Mouse (Mus musculus) liver, embryonic 13.5 days (tissue): ENCODE measurements around the gene Brdt. TPM values are rescaled to one million over a fixed set of nuclear protein-coding genes. Genes with fewer than 3 reads are reported as not detected.

ENCODE experiments used
- ATAC-seq: fragments of 200-750 bp; cut with Nextera tagmentation; 2 replicates; pipeline ENCODE4 v1.8.0; 2017; ENCODE audit warnings: low read depth, mild to moderate bottlenecking, moderate number of reproducible peaks, moderate library complexity
- DNase-seq: peaks from one replicate; pipeline ENCODE4 v3.0.0; 2022
- H3K27ac ChIP-seq: fragments of 300-500 bp; sonication (generic); 2 replicates; pipeline ENCODE4 v1.5.1; 2015; ENCODE audit warnings: moderate library complexity, mild to moderate bottlenecking, inconsistent platforms
- H3K27me3 ChIP-seq: fragments of 300-500 bp; sonication (generic); 2 replicates; pipeline ENCODE4 v1.6.1; 2015; ENCODE audit warnings: mild to moderate bottlenecking, inconsistent platforms
- H3K36me3 ChIP-seq: fragments of 300-500 bp; sonication (generic); 2 replicates; pipeline ENCODE4 v1.6.1; 2015; ENCODE audit warnings: mild to moderate bottlenecking, inconsistent platforms
- H3K4me1 ChIP-seq: fragments of 300-500 bp; sonication (generic); replicated peaks from 2 replicates; pipeline ENCODE4 v1.6.1; 2015; ENCODE audit warnings: inconsistent platforms
- H3K4me2 ChIP-seq: fragments of 300-500 bp; sonication (generic); 2 replicates; pipeline ENCODE4 v1.6.1; 2015; ENCODE audit warnings: inconsistent platforms, mild to moderate bottlenecking, moderate library complexity
- H3K4me3 ChIP-seq: fragments of 300-500 bp; sonication (generic); replicated peaks from 2 replicates; pipeline ENCODE4 v1.5.1; 2015; ENCODE audit warnings: mild to moderate bottlenecking, inconsistent platforms
- H3K9ac ChIP-seq: fragments of 300-500 bp; sonication (generic); 2 replicates; pipeline ENCODE4 v1.6.1; 2015; ENCODE audit warnings: mild to moderate bottlenecking, inconsistent platforms
- H3K9me3 ChIP-seq: fragments of 300-500 bp; sonication (generic); replicated peaks from 2 replicates; pipeline ENCODE4 v1.6.1; 2016; ENCODE audit warnings: inconsistent platforms
- WGBS: fragments of 180-500 bp; shearing (Covaris S2); methylation state at CpG from one replicate; pipeline ENCODE4 v1.1.7; 2015; ENCODE audit not compliant: insufficient replicate concordance; 5-methylcytosine and 5-hydroxymethylcytosine counted together
- polyA plus RNA-seq: library from polyadenylated mRNA; unstranded; fragments of >200 nt; fragmentation: Nextera tagmentation; extraction: Ambion mirVana; gene quantifications from 2 replicates; pipeline ENCODE4 v1.2.1, GENCODE M21; 2015

The Brdt gene
- polyA plus RNA-seq, 1 experiment from 2014 or later, result 0.18 TPM

DNA sequence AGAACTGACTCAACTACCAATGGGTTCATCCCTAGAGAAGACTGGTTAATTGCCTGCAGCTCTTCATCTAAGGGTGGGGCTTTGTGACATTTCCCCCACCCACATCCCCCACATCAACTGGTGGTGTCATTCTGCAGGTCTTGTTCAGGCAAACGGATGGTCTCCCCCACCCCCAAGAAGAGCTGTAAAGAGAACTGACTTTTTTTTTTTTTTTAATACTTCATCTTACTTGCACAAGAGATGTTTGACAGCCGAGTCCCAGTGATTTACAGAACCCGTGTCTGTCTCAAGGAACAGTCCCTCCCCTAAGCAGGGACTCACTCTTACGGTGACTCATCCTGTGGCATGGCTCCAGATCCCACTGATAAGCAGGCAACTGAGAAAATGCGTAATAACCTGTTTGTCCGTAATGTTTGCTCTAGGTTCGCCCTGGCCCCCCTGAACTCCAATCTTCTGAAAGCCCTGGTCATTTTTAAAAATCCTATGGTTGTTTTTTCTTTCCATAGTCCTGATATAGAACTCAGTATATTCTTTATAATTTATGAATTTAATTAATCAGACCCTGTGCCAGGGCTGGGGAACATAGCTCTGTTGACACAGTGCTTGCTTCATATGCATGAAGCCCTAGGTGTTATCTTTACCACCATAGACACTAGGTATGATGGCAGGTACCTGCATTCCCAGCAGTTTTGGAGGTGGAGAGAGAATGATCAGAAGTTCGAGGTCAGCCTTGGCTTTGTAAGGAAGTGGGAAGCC is 35.7 kb upstream of the Brdt start:
- H3K27me3 ChIP-seq, result peaks cover 11% of the 10 kb centered on the region
- H3K9me3 ChIP-seq, result no peaks in the 10 kb centered on the region
- H3K9ac ChIP-seq, result no peak overlapping the region
- H3K4me2 ChIP-seq, result no peak overlapping the region
- peaks cover 14% of the 10 kb centered on the region for H3K4me1 ChIP-seq
- H3K4me3 ChIP-seq, result no peak overlapping the region
- WGBS, result 25% methylated on average over 8 of the region's 8 CpGs
- H3K27ac ChIP-seq, result no peak overlapping the region
- no peak for ATAC-seq
- H3K36me3 ChIP-seq, result no peaks in the 10 kb centered on the region
- no peak for DNase-seq

DNA sequence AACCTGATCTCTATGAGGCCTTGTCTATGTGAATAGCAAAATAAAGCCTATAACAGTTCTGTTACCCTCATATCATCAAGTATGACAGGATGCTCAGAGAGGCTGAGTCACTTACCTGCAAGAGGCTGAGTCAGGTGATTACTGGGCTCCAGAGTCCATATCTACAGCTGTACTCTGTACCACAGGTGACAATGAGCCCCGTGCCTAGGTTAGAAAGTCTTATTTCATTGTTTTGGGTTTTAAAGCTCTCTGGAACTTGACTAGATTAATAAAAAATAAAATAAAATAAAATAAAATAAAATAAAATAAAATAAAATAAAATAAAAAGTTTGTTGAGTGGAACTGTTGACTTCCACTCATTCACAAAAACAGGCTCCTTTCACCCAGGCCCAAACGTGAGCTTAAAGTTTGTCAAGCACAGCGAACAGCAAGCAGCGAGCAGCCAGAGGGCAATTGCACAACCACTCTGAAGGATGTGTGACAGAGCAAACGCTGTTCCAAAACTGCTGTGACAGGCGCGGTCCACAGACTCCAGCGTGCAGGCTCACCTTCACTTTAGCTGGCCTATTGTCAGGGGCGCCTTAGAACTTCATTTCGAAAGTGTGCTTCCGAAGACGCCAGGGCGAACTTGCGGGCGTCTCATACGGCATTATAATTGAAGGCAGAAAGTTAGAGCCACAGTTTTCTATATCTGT is 35.0 kb upstream of the Brdt start:
- H3K4me1 ChIP-seq, result peaks cover 14% of the 10 kb centered on the region
- no peaks in the 10 kb centered on the region for H3K36me3 ChIP-seq
- no peak overlapping the region for H3K4me2 ChIP-seq
- H3K9me3 ChIP-seq, result no peaks in the 10 kb centered on the region
- no peak overlapping the region for H3K27ac ChIP-seq
- ATAC-seq, result no peak
- no peak overlapping the region for H3K4me3 ChIP-seq
- peaks cover 5% of the 10 kb centered on the region; the same call in 1 of the 2 replicates for H3K27me3 ChIP-seq
- H3K9ac ChIP-seq, result no peak overlapping the region
- WGBS, result 58% methylated on average over 16 of the region's 16 CpGs
- DNase-seq, result no peak

DNA sequence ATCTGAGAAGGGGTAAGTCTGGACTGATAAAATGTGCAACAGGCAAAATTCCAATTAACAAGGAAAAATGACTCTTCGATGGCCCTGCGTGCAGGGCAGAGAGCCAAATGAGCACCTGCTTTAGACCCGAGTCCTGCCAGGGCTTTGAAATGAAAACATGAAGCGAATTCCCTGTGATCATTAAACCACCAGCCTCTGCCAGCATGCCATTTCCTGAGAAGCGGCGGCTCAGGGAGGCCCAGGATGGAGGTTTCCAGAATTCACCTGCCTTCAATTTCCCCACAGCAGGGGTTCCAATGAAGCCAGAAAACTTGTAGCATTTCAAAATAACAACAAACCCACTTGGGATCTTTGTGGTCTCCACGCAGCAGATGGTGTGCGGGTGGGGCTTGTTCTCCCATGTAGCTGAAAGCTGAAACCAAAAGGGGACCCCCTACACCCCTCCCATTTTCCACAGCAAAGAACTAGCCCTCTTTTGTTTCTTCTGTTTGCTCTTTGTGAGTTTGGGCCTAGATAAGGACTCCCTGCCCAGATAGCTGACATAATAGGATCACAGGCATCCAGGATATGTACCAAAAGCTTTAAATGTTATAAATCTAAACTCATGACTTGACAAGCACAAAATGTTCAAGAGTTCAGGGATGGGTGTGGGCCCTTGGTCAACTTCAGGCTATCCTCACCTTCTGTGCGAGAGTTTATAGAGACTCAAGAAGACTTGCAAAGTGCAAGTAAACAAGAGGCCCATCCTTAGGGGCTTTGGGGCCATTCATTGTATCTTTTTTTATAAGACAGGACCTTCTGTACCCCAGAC is 34.2 kb upstream of the Brdt start:
- Histone ChIP-seq H3K9ac (no peak overlapping the region), H3K9me3 (no peaks in the 10 kb centered on the region), H3K27ac (no peak overlapping the region), H3K36me3 (no peaks in the 10 kb centered on the region), H3K4me1 (peaks cover 14% of the 10 kb centered on the region), H3K27me3 (no peaks in the 10 kb centered on the region), H3K4me2 (no peak overlapping the region), H3K4me3 (no peak overlapping the region)
- ATAC-seq (no peak), DNase-seq (no peak)
- 55% methylated on average over 9 of the region's 9 CpGs for WGBS

DNA sequence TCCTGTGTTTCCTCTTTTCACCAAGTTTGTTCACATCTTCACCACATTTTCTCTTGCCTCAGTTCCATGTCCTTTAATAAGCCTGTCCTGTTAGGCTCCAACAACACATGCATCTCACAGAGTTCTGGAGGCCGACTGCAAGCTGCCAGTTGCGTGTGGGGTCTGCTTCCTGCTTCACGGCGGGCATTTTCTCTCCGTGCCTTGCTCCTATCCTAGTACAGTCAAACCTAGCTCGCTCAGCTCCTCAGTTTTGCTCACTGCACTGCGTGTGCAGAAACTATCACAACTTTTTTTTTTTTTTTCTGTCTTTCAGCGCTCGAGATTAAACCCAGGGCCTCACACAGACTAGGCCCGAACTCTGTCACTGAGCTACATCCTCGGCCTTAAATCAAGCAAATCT is 32.1 kb upstream of the Brdt start:
- Histone ChIP-seq H3K27me3 (no peaks in the 10 kb centered on the region), H3K4me2 (no peak overlapping the region), H3K27ac (no peak overlapping the region), H3K4me3 (no peak overlapping the region), H3K9ac (no peak overlapping the region), H3K36me3 (no peaks in the 10 kb centered on the region), H3K9me3 (no peaks in the 10 kb centered on the region), H3K4me1 (peaks cover 22% of the 10 kb centered on the region)
- ATAC-seq (no peak), DNase-seq (no peak)
- WGBS, result 68% methylated on average over 11 of the region's 11 CpGs

DNA sequence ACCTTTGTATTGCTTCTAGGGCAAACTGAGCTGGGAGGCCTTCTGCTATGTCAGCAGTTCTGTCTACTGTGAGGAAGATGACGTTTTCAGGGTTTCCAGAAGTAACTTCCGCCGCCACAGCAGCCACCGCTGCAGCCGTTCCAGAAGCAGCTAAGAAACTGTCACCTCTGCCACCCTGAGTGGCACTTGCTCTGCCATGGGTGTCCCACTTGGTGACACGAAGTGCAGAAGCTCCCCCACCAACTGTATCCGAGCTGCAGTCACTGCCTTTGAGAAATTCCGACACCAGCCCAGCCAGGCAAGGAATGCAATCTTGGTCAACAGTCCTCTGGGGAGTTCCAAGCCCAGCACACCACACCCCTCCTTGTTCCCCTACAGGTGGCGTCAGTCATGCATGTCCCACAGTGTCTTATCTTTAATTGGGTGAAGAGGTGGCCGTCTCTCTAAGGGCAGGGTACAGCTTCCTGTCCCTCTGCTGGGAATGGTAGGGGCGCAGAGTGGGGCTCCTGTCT is 27.6 kb upstream of the Brdt start:
- no peak overlapping the region for H3K27ac ChIP-seq
- no peak overlapping the region for H3K4me3 ChIP-seq
- DNase-seq (no peak), ATAC-seq (peak; percentile 39; the same call in 1 of the 2 replicates)
- 25% methylated on average over 11 of the region's 11 CpGs for WGBS
- no peaks in the 10 kb centered on the region for H3K36me3 ChIP-seq
- H3K9ac ChIP-seq, result 0 out of 2 replicates have a peak overlapping the region, but pooled peaks have one; percentile 13
- H3K4me1 ChIP-seq, result peaks cover 8% of the 10 kb centered on the region
- H3K27me3 ChIP-seq, result no peaks in the 10 kb centered on the region
- H3K4me2 ChIP-seq, result peak overlapping the region; percentile 26; the same call in 1 of the 2 replicates
- H3K9me3 ChIP-seq, result no peaks in the 10 kb centered on the region

DNA sequence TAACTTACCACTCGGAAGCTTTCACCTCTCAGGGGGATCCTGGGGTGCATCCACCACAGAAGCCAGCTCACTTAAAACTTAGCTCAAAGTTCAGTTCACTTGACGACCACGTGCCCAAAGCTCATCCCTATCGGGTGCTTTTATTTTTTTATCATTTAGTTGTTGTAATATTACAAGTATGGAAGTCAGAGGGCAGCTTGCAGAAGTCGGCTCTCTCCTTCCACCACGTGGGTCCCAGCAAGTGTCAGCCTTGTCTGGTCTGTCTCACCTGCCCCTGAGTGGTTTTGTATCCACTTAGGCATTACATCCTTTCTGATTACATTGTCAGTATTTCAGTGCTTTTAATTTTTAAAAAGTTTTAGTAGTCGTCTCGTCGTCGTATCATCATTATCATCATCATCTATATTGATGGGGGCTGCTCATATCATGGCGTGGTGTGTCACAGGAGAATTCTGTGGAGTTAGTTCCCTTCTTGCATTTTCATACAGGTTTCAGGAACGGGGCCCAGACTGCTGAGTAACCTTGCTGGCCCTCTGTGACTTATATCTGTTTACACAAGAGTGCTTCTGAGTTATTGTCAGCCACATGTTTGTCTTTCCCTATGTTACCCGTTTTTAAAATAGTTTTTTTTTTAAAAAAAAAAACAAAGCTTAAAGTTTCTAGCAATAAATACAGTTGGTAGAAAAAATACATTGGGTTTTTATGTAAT is 26.7 kb upstream of the Brdt start:
- 57% methylated on average over 13 of the region's 13 CpGs for WGBS
- Histone ChIP-seq H3K9ac (no peak overlapping the region), H3K36me3 (no peaks in the 10 kb centered on the region), H3K4me3 (no peak overlapping the region), H3K9me3 (no peaks in the 10 kb centered on the region), H3K4me2 (no peak overlapping the region), H3K27me3 (no peaks in the 10 kb centered on the region), H3K27ac (no peak overlapping the region), H3K4me1 (peaks cover 8% of the 10 kb centered on the region)
- DNase-seq (no peak), ATAC-seq (no peak)

DNA sequence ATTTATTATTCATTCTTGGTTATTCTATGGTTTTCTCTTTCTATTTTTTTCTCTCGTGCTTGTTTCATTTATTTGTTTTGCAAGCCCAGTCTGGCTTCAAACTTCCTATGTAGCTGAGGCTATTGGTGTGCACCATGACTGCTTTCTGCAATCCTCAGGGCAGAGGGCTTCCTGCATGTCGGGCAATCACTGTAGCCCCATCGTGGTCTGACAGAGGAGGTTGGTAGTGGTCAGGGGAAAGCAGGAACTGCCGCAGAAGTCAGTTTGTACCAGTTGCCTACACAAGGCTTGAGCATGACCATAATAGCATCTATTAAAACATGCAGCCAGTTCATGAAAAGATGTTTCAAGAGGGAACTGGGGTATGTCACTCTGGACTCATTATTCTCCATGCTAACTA is 23.5 kb upstream of the Brdt start:
- Histone ChIP-seq H3K9me3 (no peaks in the 10 kb centered on the region), H3K27ac (no peak overlapping the region), H3K4me3 (no peak overlapping the region), H3K4me1 (peaks cover 8% of the 10 kb centered on the region), H3K4me2 (no peak overlapping the region), H3K27me3 (no peaks in the 10 kb centered on the region), H3K9ac (no peak overlapping the region), H3K36me3 (no peaks in the 10 kb centered on the region)
- no peak for DNase-seq
- ATAC-seq, result no peak
- WGBS, result 26% methylated on average over 4 of the region's 4 CpGs

DNA sequence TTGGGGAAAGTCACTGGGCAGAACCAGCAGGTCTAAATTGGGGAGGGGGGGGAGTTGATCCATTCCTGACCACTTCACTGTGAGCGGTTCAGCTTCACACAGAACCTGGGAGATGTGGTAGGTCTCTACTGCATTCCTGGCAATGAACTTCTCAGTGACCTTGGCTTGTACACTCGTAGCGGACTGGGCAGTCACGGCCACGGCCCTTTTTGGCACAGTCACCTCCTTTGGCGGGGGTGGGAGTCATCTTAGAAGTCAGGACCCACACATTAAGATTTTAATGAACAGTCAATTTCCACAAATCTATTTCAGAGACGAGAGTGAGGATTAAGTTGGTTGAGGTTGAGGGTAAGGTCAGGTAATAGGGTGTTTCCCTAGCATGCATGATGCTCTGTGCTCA is 13.8 kb upstream of the Brdt start:
- no peaks in the 10 kb centered on the region for H3K36me3 ChIP-seq
- no peak overlapping the region for H3K4me2 ChIP-seq
- WGBS, result 73% methylated on average over 7 of the region's 7 CpGs
- H3K27me3 ChIP-seq, result no peaks in the 10 kb centered on the region
- no peaks in the 10 kb centered on the region for H3K9me3 ChIP-seq
- H3K4me3 ChIP-seq, result no peak overlapping the region
- no peaks in the 10 kb centered on the region for H3K4me1 ChIP-seq
- H3K27ac ChIP-seq, result no peak overlapping the region
- ATAC-seq, result no peak
- DNase-seq, result no peak
- no peak overlapping the region for H3K9ac ChIP-seq

DNA sequence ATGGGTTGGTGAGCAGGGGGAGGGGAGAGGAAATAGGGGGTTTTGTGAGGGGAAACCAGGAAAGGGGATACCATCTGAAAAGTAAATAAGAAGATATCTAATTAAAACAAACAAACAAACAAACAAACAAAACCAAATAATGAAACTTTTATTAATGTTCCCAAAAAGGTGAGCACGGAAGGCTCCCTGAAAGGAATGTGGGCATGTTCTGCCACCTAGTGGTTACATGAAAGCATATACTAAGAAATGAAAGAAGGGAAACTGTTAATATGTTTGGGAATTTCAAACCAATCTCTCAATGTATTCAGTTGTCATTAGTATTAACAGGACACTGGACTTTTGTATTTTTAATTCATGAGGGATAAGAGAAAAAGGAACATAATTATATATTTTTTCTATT is 10.3 kb upstream of the Brdt start:
- H3K4me3 ChIP-seq, result no peak overlapping the region
- H3K4me1 ChIP-seq, result no peaks in the 10 kb centered on the region
- WGBS, result 5% methylated on average over 1 of the region's 1 CpGs
- no peak overlapping the region for H3K9ac ChIP-seq
- H3K27me3 ChIP-seq, result no peaks in the 10 kb centered on the region
- H3K27ac ChIP-seq, result no peak overlapping the region
- no peak overlapping the region for H3K4me2 ChIP-seq
- no peaks in the 10 kb centered on the region for H3K36me3 ChIP-seq
- DNase-seq (no peak), ATAC-seq (no peak)
- H3K9me3 ChIP-seq, result no peaks in the 10 kb centered on the region

DNA sequence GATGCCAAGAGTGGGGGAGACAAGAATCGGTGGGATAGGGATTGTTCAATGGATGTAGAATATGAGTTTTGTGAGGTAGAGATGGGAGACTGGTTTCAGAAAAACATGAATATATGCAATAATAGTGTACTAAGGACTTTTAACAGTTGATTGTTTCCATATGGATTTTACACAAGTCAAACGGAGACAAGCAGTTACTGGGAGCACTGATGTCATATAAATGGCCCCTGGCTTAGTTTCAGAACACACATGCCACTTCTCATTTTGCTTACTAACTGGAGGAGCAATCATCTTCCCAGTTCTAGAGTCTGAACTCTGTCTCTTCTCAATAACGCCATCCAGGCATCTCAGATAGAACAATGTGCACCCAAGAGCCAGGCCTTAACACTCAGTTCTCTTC is 9.4 kb downstream of the Brdt start:
- no peak overlapping the region for H3K9ac ChIP-seq
- H3K9me3 ChIP-seq, result no peaks in the 10 kb centered on the region
- no peaks in the 10 kb centered on the region for H3K4me1 ChIP-seq
- ATAC-seq, result no peak
- H3K4me3 ChIP-seq, result no peak overlapping the region
- DNase-seq, result no peak
- no peak overlapping the region for H3K4me2 ChIP-seq
- WGBS, result 65% methylated on average over 3 of the region's 3 CpGs
- no peaks in the 10 kb centered on the region for H3K36me3 ChIP-seq
- H3K27me3 ChIP-seq, result 0 out of 2 replicates have a peak, but pooled peaks cover 4% of the 10 kb centered on the region
- no peak overlapping the region for H3K27ac ChIP-seq

DNA sequence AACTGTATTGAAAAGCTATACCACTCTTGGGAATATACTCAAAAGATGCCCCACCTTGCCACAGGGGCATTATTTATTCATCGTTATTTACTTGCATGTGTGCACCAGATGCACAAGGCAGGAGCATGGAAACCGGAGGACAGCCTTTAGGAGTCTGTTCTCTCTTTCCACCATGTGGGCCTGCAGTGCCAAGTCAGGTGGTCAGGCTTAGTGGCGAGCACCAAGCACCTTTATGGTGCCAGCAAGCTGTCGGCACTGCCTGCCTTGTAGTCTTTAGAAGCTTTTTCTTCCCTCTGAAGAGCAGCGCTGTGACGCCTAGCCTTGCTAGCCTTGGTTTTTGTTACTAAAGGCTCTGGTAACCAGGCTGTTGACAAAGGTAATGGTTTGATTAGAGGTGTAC is 11.9 kb downstream of the Brdt start:
- no peak for DNase-seq
- Histone ChIP-seq H3K9ac (no peak overlapping the region), H3K9me3 (no peaks in the 10 kb centered on the region), H3K4me2 (no peak overlapping the region), H3K4me3 (no peak overlapping the region), H3K27ac (no peak overlapping the region), H3K27me3 (no peaks in the 10 kb centered on the region), H3K4me1 (no peaks in the 10 kb centered on the region), H3K36me3 (no peaks in the 10 kb centered on the region)
- 75% methylated on average over 6 of the region's 6 CpGs for WGBS
- no peak for ATAC-seq
